ENCODE assay signal across 9 mouse cellular contexts in the genomic region with DNA sequence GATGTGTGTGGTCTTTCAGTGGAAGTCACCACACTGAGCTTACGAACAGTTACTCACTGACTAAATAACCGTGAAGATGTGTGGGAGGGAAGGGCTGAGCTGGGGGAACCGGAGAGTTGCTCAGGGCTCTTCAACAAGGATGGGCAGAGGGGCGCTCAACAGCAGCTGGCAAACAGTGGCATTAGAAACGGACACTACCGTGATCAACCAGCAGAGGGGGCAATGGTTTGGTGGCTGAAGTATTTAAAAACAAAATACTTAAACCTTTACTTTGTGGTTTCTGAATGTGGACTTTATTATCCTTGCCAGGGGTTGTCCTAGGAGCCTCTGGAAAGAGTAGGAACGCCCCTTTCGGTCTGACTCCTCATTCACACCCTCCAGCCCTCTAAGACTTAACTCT. TPM values are rescaled to one million over a fixed set of nuclear protein-coding genes. Genes with fewer than 3 reads are reported as not detected.
DNase-seq lines count a peak whose midpoint lies in the region; ATAC-seq and TF ChIP-seq lines count a peak whose summit lies in the region.
"Had no signal": no experiment of that assay in that cellular context is flagged by ENCODE, and none has a peak within 500 bp of the region (broad histone marks: within the 10 kb centered on the region; RNA-seq: fewer than 3 reads in every experiment).

No protein-coding gene starts in this region.

- no peaks in the 10 kb centered on the region for H3K9me3 ChIP-seq in hindbrain, embryonic 11.5 days (ENCODE audit: control insufficient read depth, low read length)
- no peaks in the 10 kb centered on the region for H3K9me3 ChIP-seq in hindbrain, embryonic 13.5 days
- no peaks in the 10 kb centered on the region for H3K9me3 ChIP-seq in ES-Bruce4 (replicated peaks; ENCODE audit: control insufficient read depth, insufficient read depth, low read length, poor library complexity, severe bottlenecking)
- H3K9me3 ChIP-seq in heart, postnatal 0 days (replicated peaks; ENCODE audit: control insufficient read depth, low read length), result no peaks in the 10 kb centered on the region

- H3K36me3 ChIP-seq in hindbrain, embryonic 11.5 days (ENCODE audit: control insufficient read depth, insufficient read depth, low read length), result peaks cover 4% of the 10 kb centered on the region; the same call in 1 of the 2 replicates
- H3K36me3 ChIP-seq in hindbrain, embryonic 13.5 days, result peaks cover 9% of the 10 kb centered on the region; the same call in 1 of the 2 replicates
- peaks cover 3% of the 10 kb centered on the region; the same call in 1 of the 2 replicates for H3K36me3 ChIP-seq in ES-Bruce4 (ENCODE audit: control insufficient read depth, insufficient read depth, low read length, poor library complexity, severe bottlenecking)
- peaks cover 11% of the 10 kb centered on the region; the same call in 1 of the 2 replicates for H3K36me3 ChIP-seq in heart, postnatal 0 days (replicated peaks; ENCODE audit: control insufficient read depth, insufficient read depth, low read length)

- TF ChIP-seq CTCF in ES-Bruce4 (IDR thresholded peaks at IDR 0.05; ENCODE audit: low read depth, low read length), result peak; percentile 52
- peak; percentile 74 for TF ChIP-seq CTCF in heart, postnatal 0 days (IDR thresholded peaks at IDR 0.05; ENCODE audit: low read depth)

- H3K27ac ChIP-seq in hindbrain, embryonic 11.5 days (ENCODE audit: low read depth, low read length), result no peak overlapping the region
- no peak overlapping the region for H3K27ac ChIP-seq in hindbrain, embryonic 13.5 days
- no peak overlapping the region for H3K27ac ChIP-seq in ES-Bruce4 (ENCODE audit: insufficient read depth, low read length)
- no peak overlapping the region for H3K27ac ChIP-seq in heart, postnatal 0 days (ENCODE audit: low read depth)

- no peak overlapping the region for H3K4me2 ChIP-seq in hindbrain, embryonic 11.5 days (replicated peaks; ENCODE audit: low read depth, low read length)
- H3K4me2 ChIP-seq in hindbrain, embryonic 13.5 days, result no peak overlapping the region
- no peak overlapping the region for H3K4me2 ChIP-seq in heart, postnatal 0 days (ENCODE audit: low read depth, low read length)

- intact Hi-C loops in left cerebral cortex, postnatal 25 days (cut with DNase I), result no loop called here

- no peak overlapping the region for H3K4me3 ChIP-seq in hindbrain, embryonic 11.5 days (ENCODE audit: low read depth, low read length)
- H3K4me3 ChIP-seq in hindbrain, embryonic 13.5 days, result no peak overlapping the region
- H3K4me3 ChIP-seq in ES-Bruce4 (ENCODE audit: low read depth, low read length), result no peak overlapping the region
- H3K4me3 ChIP-seq in heart, postnatal 0 days (ENCODE audit: low read depth, low read length), result no peak overlapping the region
- H3K4me3 ChIP-seq: erythroblast, embryonic 14.5 days had no signal

- H3K27me3 ChIP-seq in hindbrain, embryonic 11.5 days (ENCODE audit: control insufficient read depth, insufficient read depth, low read length), result no peaks in the 10 kb centered on the region
- no peaks in the 10 kb centered on the region for H3K27me3 ChIP-seq in hindbrain, embryonic 13.5 days
- no peaks in the 10 kb centered on the region for H3K27me3 ChIP-seq in ES-Bruce4 (ENCODE audit: control insufficient read depth, insufficient read depth, low read length, poor library complexity, severe bottlenecking)
- H3K27me3 ChIP-seq in heart, postnatal 0 days (ENCODE audit: control insufficient read depth, insufficient read depth, low read length), result no peaks in the 10 kb centered on the region

- H3K9ac ChIP-seq in hindbrain, embryonic 11.5 days (ENCODE audit: low read depth, low read length), result no peak overlapping the region
- no peak overlapping the region for H3K9ac ChIP-seq in hindbrain, embryonic 13.5 days
- H3K9ac ChIP-seq in ES-Bruce4 (ENCODE audit: low read depth, poor library complexity, severe bottlenecking), result no peak overlapping the region
- no peak overlapping the region for H3K9ac ChIP-seq in heart, postnatal 0 days (replicated peaks; ENCODE audit: low read depth, low read length)

- 51% methylated on average over 8 of the region's 8 CpGs for WGBS in hindbrain, embryonic 11.5 days
- WGBS in hindbrain, embryonic 13.5 days, result 54% methylated on average over 8 of the region's 8 CpGs
- 43% methylated on average over 8 of the region's 8 CpGs for WGBS in heart, postnatal 0 days

- peak; percentile 66 for DNase-seq in hindbrain, embryonic 11.5 days (ENCODE audit: low spot score)
- peak; percentile 71 to 79 for DNase-seq in cerebellum, postnatal 10 days
- DNase-seq in heart, postnatal 0 days (ENCODE audit: low spot score), result peak; percentile 13
- DNase-seq in left cerebral cortex, postnatal 25 days (ENCODE audit: low spot score in 2 of 2), result peak; percentile 45 to 55
- peak; percentile 66 to 72 for DNase-seq in natural killer cell, adult 2 months (ENCODE audit: low spot score in 2 of 2)
- DNase-seq in thymus, postnatal 25 days, result peak; percentile 79

- TF ChIP-seq POLR2A in ES-Bruce4 (IDR thresholded peaks at IDR 0.05; ENCODE audit: insufficient read depth, low read length), result no peak

- ATAC-seq in hindbrain, embryonic 11.5 days (ENCODE audit: low FRiP score), result no peak
- ATAC-seq in hindbrain, embryonic 13.5 days (ENCODE audit: low FRiP score), result no peak
- no peak for ATAC-seq in heart, postnatal 0 days (ENCODE audit: insufficient read depth, low read depth)

- H3K4me1 ChIP-seq in hindbrain, embryonic 11.5 days (replicated peaks; ENCODE audit: control insufficient read depth, insufficient read depth, low read length), result no peaks in the 10 kb centered on the region
- H3K4me1 ChIP-seq in hindbrain, embryonic 13.5 days (replicated peaks), result 0 out of 2 replicates have a peak, but pooled peaks cover 3% of the 10 kb centered on the region
- H3K4me1 ChIP-seq in ES-Bruce4 (ENCODE audit: control insufficient read depth, insufficient read depth, low read length), result no peaks in the 10 kb centered on the region
- H3K4me1 ChIP-seq in heart, postnatal 0 days (ENCODE audit: control insufficient read depth, insufficient read depth), result no peaks in the 10 kb centered on the region; the same call in 1 of the 2 replicates

- no peak for TF ChIP-seq EP300 in ES-Bruce4 (IDR thresholded peaks at IDR 0.05; ENCODE audit: insufficient read depth, low read depth, low read length)
- TF ChIP-seq EP300 in heart, postnatal 0 days (IDR thresholded peaks at IDR 0.05; ENCODE audit: low read depth), result no peak

RNA-seq across cellular contexts. Expression of gene Mns1, which starts 10.2 kb away (rescaled TPM):
- polyA plus RNA-seq in hindbrain, embryonic 11.5 days (2014; fragmentation: Nextera tagmentation; extraction: Ambion mirVana), result 45.6 and 49.5 TPM in 2 replicates
- 10.3 and 12.1 TPM in 2 replicates for polyA plus RNA-seq in hindbrain, embryonic 13.5 days (2015; fragmentation: Nextera tagmentation; extraction: Ambion mirVana)
- polyA plus RNA-seq in ES-Bruce4 (2011; ENCODE audit: insufficient read depth, insufficient read length, low read depth, missing spikeins), result 12.6 and 15.6 TPM in 2 replicates
- 1.1 and 2.3 TPM in 2 replicates for total RNA-seq in heart, postnatal 0 days (2014; rRNA removed; ENCODE audit: low replicate concordance)
- polyA plus RNA-seq in heart, postnatal 0 days (2015; fragmentation: Nextera tagmentation; extraction: Ambion mirVana), result 4.7 and 5.1 TPM in 2 replicates
- 1 to 10 TPM in 1 of 2 experiments, under 1 TPM in 1; 0.82 to 1.1 TPM for total RNA-seq in left cerebral cortex, postnatal 25 days (2021)

RNA-seq across cellular contexts. Expression of gene Tex9, which starts 44.0 kb away (rescaled TPM):
- polyA plus RNA-seq in hindbrain, embryonic 11.5 days (2014; fragmentation: Nextera tagmentation; extraction: Ambion mirVana), result 55.5 and 75.3 TPM in 2 replicates
- polyA plus RNA-seq in hindbrain, embryonic 13.5 days (2015; fragmentation: Nextera tagmentation; extraction: Ambion mirVana), result 38.9 and 43.2 TPM in 2 replicates
- polyA plus RNA-seq in ES-Bruce4 (2011; ENCODE audit: insufficient read depth, insufficient read length, low read depth, missing spikeins), result 39.7 and 43.3 TPM in 2 replicates
- 0.76 and 9.7 TPM in 2 replicates for total RNA-seq in heart, postnatal 0 days (2014; rRNA removed; ENCODE audit: low replicate concordance)
- polyA plus RNA-seq in heart, postnatal 0 days (2015; fragmentation: Nextera tagmentation; extraction: Ambion mirVana), result 6.3 and 8.4 TPM in 2 replicates
- 10 to 100 TPM in 1 of 2 experiments, 1 to 10 TPM in 1; 8.3 to 13.9 TPM for total RNA-seq in left cerebral cortex, postnatal 25 days (2021)

Comparison
In these comparisons a context has a peak if more than half of its experiments do, and no peak if none do; other contexts are left out.
1. DNase-seq: peak in every context shown above with its lines; median percentile 79 in thymus, postnatal 25 days; 75 in cerebellum, postnatal 10 days; 69 in natural killer cell, adult 2 months; 66 in hindbrain, embryonic 11.5 days; 50 in left cerebral cortex, postnatal 25 days; 13 in heart, postnatal 0 days.